Mouse (Mus musculus) kidney, postnatal 14 days (tissue): Measurements from ENCODE around the gene Agfg2.

ENCODE experiments used
- DNase-seq: peaks from one replicate; pipeline ENCODE4 v3.0.0; 2022; ENCODE audit warnings: mixed read lengths

Agfg2 gene

GRCm38 (mm10) chr5:137684294-137685123 lies at the start of gene Agfg2:
Gene Agfg2 (minus strand): TSS chr5:137684726.
- DNase-seq: peak; percentile 99

GRCm38 (mm10) chr5:137733638-137734288 lies 49.2 kb upstream of the Agfg2 start:
- DNase-seq: no peak

GRCm38 (mm10) chr5:137726767-137727166 lies 42.2 kb upstream of the Agfg2 start:
- DNase-seq: no peak

- DNase-seq: no peak
These were observed 39.3 kb upstream of the Agfg2 start for GRCm38 (mm10) chr5:137723840-137724239.

- DNase-seq: peak; percentile 67
These were observed 36.1 kb upstream of the Agfg2 start for GRCm38 (mm10) chr5:137720558-137721164.

GRCm38 (mm10) chr5:137719088-137719487 lies 34.6 kb upstream of the Agfg2 start:
- no peak for DNase-seq

GRCm38 (mm10) chr5:137718020-137718790 lies 33.7 kb upstream of the Agfg2 start:
- DNase-seq: no peak

GRCm38 (mm10) chr5:137715685-137716084 lies 31.2 kb upstream of the Agfg2 start:
- no peak for DNase-seq

GRCm38 (mm10) chr5:137713454-137713853 lies 28.9 kb upstream of the Agfg2 start:
- no peak for DNase-seq

- DNase-seq: peak; percentile 82
These were observed 22.5 kb upstream of the Agfg2 start for GRCm38 (mm10) chr5:137706913-137707633.

GRCm38 (mm10) chr5:137705242-137705641 lies 20.7 kb upstream of the Agfg2 start:
- no peak for DNase-seq

- no peak for DNase-seq
These were observed 15.3 kb upstream of the Agfg2 start for GRCm38 (mm10) chr5:137699850-137700249.

GRCm38 (mm10) chr5:137699080-137699479 lies 14.6 kb upstream of the Agfg2 start:
- no peak for DNase-seq

- no peak for DNase-seq
These were observed 11.4 kb upstream of the Agfg2 start for GRCm38 (mm10) chr5:137695930-137696329.

GRCm38 (mm10) chr5:137694796-137695195 lies 10.3 kb upstream of the Agfg2 start:
- no peak for DNase-seq

- DNase-seq: no peak
These were observed 7.4 kb upstream of the Agfg2 start for GRCm38 (mm10) chr5:137691881-137692280.

- no peak for DNase-seq
These were observed 6.0 kb upstream of the Agfg2 start for GRCm38 (mm10) chr5:137690531-137690930.

- no peak for DNase-seq
These were observed 5.4 kb upstream of the Agfg2 start for GRCm38 (mm10) chr5:137689974-137690373.

GRCm38 (mm10) chr5:137686127-137686790 lies 1.7 kb upstream of the Agfg2 start:
- no peak for DNase-seq

GRCm38 (mm10) chr5:137685653-137686052 lies 1.1 kb upstream of the Agfg2 start:
- DNase-seq: no peak

- DNase-seq: no peak
These were observed 885 bp downstream of the Agfg2 start for GRCm38 (mm10) chr5:137683388-137684293.
